Mouse (Mus musculus) embryo, embryonic 10 days (tissue): ENCODE measurements around the gene Cpm.
A peak's percentile ranks its signal among the peaks of the same experiment; 100 is the strongest.
"Not testable (repeated sequence)": the region's sequence is repeated elsewhere in the genome, so short reads cannot be mapped to it uniquely, and the experiment has no call there.

Source experiments
- DNase-seq: peaks from one replicate; pipeline ENCODE4 v3.0.0-alpha.2; 2015; ENCODE audit warnings: low spot score

Cpm gene

GRCm38 (mm10) chr10:117724136-117724718, 94.9 kb downstream of the Cpm start:
- DNase-seq: no peak

GRCm38 (mm10) chr10:117724804-117725361, 95.6 kb downstream of the Cpm start:
- DNase-seq: no peak

DNA sequence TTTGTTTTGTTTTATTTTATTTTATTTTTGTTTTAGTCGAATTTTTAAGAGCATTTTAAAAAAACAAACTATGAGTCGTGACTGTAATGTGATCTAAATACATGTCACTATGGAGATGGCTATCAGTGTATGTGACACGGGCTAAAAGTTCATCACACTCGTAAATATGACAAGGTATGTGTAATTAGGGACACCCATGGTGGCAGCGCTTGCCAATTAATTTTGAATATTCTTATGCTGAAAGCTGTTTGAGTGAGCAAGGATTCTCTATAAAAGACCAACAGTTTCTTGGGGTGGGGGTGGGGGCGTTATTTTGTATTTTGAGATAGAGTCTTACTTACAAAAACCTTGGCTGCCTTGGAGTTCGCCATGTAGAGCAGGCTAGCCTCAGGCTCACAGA, 96.4 kb downstream of the Cpm start:
- no peak for DNase-seq

DNA sequence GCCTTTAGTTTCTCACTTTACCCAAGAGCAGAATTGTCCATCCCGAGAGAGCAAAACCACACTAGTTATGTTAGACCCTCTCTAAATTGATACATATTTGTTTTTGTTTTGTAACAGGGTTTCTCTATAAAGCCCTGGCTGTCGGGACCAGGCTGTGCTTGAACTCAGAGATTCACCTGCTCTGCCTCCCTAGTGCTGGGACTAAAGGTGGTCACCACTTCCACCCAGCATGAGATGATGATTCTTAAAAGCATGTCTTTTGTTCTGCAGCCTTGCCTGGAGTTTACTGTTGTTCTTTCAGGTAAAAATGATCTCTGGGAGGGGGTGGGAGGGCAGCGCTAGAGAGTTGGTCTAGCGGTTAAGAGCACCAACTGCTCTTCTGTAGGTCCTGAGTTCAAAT, 97.0 kb downstream of the Cpm start:
- DNase-seq: no peak

DNA sequence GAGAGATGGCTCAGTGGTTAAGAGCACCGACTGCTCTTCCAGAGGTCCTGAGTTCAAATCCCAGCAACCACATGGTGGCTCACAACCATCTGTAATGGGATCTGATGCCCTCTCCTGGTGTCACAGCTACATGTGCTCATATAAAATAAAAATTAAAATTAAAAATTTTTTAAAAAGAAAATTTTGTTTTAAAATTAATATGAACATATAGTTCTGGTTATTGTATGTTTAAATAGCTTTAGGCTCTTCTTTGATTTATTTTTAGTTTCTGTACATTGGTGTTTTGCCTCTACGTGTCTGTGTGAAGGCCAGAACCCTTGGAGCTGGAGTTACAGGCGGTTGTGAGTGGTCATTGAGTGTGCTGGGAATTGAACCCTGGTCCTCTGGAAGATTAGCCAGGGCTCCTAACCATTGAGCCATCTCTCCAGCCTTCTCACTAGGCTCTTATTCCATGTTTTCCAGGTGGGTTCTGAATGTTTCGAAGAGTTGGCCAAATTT, 97.6 kb downstream of the Cpm start:
- DNase-seq: no peak

DNA sequence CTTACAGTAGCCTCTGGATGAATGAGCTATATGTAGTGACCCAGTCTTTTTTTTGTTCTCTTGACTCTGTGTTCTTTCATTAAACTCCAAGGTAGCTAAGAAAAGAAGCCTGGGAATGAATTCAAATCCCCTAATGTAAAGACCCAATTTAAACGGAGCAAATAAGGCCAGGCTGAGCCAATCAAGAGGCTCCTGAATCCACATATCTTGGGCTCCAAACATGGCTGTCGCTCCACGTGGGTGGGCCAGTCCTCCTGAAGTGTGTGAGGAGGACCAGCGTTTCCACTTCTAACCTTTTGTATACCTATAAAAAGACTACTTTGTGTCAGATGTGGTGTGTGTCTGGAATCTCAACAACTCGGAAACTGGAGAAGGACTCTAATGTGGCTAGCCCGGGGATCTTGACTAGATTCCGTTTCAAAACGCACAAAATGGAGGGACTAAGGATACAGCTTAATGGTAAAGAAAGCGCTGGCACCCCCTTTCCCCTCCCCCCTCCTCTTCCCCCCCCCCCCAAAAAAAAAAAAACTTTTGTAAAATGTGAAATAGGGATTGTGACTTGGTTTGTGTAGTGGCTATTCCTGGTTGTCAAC, 98.3 kb downstream of the Cpm start:
- DNase-seq: no peak

DNA sequence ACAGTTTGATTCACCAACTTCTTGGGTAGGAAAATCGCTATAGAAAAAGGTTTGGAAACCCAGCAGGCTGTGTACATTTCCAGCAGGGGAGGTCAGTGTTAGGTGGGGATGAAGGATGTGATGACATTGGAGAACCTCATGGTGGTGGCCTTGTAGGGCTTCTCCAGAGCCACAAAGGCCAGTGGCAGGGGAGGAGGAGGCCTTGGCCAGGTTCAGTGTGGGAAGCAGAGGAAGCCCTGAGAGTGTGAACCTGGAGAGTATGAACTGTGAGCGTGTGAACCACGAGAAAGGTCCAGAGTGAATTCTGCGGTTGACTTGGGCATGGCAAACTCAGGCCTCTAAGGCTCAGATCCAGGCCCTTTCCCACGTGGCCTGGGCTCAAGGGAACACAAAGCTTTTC, 99.3 kb downstream of the Cpm start:
- DNase-seq: no peak

DNA sequence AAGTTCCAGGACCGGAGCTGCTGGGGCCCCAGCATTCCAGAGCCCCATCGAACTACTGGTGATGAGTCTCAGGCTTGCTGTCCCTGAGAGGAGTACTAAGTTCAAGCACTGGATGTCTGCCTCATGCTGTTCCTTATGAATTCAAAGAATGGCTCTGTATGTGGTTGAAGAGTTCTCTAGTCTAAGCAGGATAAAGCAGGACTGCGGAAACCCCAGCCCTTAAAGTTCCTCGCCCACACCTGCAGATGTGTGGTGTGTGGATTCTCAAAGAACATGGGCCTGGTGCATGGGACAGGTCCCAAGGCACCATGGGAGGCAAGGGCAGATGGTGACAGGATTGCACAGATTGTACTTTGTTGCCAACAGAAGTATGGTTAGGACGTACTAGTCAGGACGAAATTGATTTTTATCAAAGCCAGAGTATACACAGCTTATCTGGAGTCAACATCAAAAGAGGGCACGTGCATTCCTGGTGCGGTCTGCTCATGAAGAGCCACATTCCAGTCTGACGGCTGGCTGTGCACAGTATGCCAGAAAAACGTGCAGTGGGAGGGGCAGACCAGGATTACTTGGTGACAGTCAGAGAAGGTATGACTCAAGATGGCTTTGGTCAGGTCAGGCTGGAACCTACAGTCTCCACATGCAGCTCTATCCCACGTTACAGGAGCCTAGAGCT, 100.0 kb downstream of the Cpm start:
- DNase-seq: no peak

DNA sequence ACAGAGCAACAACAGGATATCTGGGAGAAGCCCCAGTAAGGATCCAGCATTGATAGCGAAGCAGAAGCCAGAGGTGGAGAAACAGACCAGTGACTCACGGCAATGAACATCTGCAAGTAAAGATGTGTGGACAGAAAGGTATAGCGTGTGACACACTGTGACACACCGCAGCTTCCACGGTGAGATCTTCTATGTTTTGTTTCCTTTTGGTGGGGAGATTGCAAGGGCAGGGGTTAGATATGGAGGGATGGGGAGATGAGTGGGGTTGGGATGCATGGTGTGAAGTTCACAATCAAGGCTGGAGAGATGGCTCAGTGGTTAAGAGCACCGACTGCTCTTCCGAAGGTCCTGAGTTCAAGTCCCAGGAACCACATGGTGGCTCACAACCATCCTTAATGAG, 100.8 kb downstream of the Cpm start:
- no peak for DNase-seq

DNA sequence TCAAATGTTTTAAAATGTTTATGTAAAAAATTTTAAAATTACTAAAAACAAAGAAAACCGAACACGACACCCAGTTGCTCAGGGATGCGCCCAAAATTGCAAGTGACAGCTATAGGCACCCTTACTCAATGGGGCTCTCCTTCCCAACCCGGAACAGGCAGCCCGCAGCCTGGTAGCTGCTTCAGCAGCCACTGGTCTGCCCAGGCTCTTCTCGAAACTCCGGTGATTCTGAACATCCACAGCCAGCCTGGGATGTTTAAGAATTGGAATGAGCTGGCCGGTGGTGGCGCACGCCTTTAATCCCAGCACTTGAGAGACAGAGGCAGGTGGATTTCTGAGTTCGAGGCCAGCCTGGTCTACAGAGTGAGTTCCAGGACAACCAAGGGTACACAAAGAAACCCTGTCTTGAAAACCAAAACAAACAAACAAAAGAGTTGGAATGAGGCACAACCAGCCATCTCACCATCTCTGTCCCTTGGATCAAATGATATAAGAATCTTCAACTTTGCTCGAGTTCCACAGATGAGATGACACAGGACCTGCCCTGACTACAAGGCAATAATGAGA, 101.4 kb downstream of the Cpm start:
- DNase-seq: no peak

GRCm38 (mm10) chr10:117731244-117732101, 102.2 kb downstream of the Cpm start:
- DNase-seq: peak; percentile 66

DNA sequence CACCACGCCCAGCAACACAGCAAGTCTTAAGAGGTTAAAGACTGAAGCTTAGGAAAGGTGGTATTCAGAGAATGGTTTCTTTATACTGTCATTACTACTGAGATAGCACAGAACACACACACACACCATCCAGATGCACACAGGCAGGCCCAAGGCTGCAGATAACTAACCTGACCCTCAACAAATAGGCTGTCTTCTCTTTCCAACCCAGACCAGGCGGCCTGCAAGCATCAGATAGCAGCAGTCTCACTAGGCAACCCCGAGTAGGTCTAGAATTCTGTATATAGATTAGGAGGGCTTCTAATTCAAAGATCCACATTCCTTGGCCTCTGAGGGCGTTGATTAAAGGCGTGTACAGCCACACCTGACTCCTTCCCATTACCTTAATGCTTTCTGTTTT, 102.9 kb downstream of the Cpm start:
- no peak for DNase-seq

GRCm38 (mm10) chr10:117732962-117733592, 103.8 kb downstream of the Cpm start:
- DNase-seq: no peak

DNA sequence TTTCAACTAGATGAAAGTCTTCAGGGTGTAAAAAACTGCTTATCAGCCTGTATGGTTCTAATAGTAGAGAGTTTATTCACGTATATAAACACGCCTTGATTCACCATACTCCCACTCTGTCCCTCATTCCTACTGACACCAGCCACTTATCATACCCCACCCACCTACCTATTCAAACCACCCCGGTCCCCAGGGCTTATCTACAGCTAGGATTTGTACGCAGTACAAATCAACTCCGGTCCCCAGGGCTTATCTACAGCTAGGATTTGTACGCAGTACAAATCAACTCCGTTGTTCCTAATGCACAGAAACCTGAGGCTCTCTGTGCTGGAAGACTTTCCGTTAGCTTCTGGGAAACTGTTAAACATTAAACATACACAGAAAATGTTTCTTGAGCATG, 104.3 kb downstream of the Cpm start:
- DNase-seq: not testable (repeated sequence)

GRCm38 (mm10) chr10:117734104-117734852, 105.0 kb downstream of the Cpm start:
- DNase-seq: not testable (repeated sequence)

GRCm38 (mm10) chr10:117735396-117735795, 106.1 kb downstream of the Cpm start:
- not testable (repeated sequence) for DNase-seq

DNA sequence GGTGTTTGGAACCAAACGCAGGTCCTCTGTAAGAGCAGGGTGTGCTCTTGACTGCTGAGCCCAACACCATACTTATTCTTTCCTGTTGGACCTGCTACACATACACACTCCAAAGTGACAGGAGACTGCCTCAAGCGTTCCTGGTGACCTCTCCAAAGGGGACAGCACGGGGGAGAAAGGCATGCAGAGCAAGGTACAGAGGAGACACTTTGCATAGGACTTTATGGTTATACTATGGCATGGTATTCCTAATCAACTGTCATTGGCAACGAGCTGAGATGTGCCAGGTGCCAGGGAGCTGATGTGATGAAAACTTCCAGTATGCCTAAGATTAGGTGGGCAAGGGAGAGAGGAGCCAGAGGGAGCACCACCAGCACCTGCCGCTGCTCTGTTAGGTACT, 107.3 kb downstream of the Cpm start:
- DNase-seq: no peak
